Mouse (Mus musculus) splenic B cell, adult 2 months (primary cell): ENCODE measurements around the gene Lyl1.

ENCODE experiments used
- DNase-seq: peaks from one replicate; pipeline ENCODE4 v3.0.0-alpha.2; 2011; ENCODE audit warnings: low read depth, low spot score
- H3K27me3 ChIP-seq: 2 replicates; pipeline ENCODE4 v1.6.1; 2012; ENCODE audit warnings: mild to moderate bottlenecking, low read length, moderate library complexity, mixed read lengths; ENCODE audit not compliant: control insufficient read depth, poor library complexity, insufficient read depth, severe bottlenecking
- H3K36me3 ChIP-seq: 2 replicates; pipeline ENCODE4 v1.6.1; 2012; ENCODE audit warnings: mild to moderate bottlenecking, low read length, moderate library complexity, mixed read lengths; ENCODE audit not compliant: control insufficient read depth, poor library complexity, insufficient read depth, severe bottlenecking

Lyl1 gene

GRCm38 (mm10) chr8:84687003-84687704 lies 14.1 kb upstream of the Lyl1 start:
- Histone ChIP-seq H3K27me3 (no peaks in the 10 kb centered on the region), H3K36me3 (peaks cover 2% of the 10 kb centered on the region; the same call in 1 of the 2 replicates)
- peak; percentile 40 for DNase-seq

DNA sequence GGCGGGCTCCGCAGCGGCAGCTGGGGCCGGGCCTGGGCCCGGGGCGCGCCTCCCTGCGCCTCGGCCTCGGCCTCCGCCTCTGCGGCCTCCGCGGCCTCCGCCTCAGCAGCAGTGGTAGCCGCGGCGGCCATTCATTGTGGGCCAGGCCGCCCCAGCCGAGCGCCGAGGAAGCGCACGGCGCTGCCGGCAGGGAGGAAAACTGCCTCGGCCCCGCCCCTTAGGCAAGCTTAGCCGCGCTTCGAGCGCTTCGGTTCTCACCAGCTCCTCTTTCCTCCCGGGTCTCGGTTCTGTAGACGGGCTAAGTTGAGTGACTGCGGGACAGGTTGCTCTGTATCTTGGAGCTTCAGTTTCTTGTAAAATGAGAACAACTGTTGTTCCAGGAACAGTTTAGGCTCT lies 13.6 kb upstream of the Lyl1 start, which contains the start of gene Nacc1:
Gene Nacc1 (minus strand): TSS at position 158 of the 396 bp plus-strand sequence.
- Histone ChIP-seq H3K36me3 (peaks cover 2% of the 10 kb centered on the region; the same call in 1 of the 2 replicates), H3K27me3 (no peaks in the 10 kb centered on the region)
- DNase-seq = peak; percentile 88

DNA sequence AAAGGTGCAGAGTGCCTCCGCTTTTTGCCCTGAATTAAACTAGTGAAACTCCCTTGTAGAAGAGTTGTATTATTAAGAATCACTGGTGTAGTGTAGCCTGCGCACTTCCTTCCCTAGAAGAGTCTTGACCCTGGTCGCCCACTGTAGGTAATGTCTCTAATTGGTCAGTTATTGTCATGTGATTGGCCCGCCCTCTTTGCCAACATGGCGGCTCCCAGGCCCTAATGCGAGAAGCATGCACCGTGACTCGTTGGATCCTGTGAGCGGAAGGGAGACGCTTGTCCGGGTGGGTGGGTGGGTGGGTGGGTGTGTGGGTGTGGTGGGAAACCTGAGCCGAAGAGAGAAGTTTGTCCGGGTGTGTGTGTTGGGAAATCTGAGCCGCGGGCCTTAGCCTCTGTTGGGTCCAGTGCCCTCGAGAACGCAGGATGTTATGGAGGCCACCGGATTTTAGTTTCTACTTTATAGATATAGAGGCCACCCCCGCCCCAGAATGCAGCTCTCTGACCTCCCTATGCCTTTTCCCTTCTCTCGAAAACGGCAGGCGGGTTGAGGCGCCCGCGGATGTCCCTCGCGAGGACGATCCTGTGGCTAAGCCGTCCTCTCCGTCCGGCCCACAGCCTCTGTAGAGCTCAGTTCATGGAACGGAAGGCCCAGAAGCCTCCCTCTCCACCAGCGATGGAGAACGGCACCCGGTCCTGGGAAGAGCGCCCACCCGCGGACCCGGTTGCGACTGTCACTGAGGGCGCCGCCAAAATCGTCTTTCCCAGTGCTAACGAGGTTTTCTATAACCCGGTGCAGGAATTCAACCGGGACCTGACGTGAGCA lies 12.0 kb upstream of the Lyl1 start:
- Histone ChIP-seq H3K36me3 (peaks cover 2% of the 10 kb centered on the region; the same call in 1 of the 2 replicates), H3K27me3 (no peaks in the 10 kb centered on the region)
- DNase-seq = peak; percentile 94

GRCm38 (mm10) chr8:84693332-84693731 lies 7.9 kb upstream of the Lyl1 start:
- peaks cover 2% of the 10 kb centered on the region; the same call in 1 of the 2 replicates for H3K36me3 ChIP-seq
- H3K27me3 ChIP-seq = no peaks in the 10 kb centered on the region
- DNase-seq = no peak

DNA sequence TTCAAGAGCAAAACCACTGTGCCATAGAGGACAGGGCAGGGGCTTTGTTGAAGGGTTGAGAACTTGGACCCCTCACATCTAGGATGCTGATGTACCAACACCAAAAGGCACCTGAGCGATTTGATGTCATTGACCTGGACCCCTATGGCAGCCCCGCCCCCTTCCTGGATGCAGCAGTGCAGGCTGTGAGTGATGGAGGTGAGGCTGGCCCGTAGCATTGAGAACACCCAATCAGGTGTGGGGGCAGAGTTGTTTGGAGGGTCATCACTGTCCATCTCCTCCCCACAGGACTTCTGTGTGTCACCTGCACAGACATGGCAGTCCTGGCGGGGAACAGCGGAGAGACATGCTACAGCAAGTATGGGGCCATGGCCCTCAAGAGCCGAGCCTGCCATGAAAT lies 6.1 kb upstream of the Lyl1 start:
- Histone ChIP-seq H3K27me3 (no peaks in the 10 kb centered on the region), H3K36me3 (peaks cover 2% of the 10 kb centered on the region; the same call in 1 of the 2 replicates)
- no peak for DNase-seq

DNA sequence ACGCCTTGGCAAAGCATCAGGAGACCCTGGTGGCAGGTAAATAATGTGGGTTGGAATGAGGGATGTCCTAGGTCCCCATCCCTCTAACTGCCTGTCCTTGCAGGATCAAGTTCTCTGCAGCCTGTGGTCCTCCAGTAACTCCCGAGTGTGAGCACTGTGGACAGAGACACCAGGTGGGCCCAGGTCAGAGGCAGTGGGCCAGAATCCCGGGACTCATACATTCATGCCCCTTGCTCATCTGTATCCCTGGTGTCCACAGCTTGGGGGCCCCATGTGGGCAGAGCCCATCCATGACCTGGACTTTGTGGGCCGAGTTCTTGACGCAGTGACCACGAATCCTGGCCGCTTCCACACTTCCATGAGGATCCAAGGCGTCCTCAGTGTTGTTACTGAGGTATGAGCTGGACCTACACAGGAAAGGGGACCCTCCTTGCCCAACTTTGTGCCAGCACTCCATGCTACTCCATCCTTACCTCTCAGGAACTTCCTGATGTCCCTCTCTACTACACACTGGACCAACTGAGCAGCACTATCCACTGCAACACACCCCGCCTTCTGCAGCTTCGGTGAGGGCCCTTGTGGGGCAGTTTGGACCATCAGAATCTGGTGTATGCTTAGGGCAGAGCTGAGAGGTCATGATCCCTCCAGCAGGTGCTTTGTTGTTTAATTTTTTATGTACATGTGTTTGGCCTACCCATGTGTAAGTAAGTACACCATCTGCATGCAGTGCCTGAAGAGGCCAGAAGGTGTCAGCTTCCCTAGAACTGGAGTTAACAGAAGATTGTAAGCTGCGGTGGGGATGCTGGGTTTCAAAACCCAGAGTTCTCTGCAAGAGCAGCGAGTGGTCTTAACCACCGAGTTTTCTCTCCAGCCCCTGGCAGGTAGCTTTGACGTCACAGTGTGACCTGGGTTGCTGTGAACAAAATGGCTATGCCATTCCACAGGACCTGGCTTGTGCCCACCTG lies 3.8 kb upstream of the Lyl1 start:
- H3K36me3 ChIP-seq = no peaks in the 10 kb centered on the region; the same call in 1 of the 2 replicates
- peak; percentile 76 for DNase-seq
- no peaks in the 10 kb centered on the region for H3K27me3 ChIP-seq

GRCm38 (mm10) chr8:84698288-84698687 lies 3.0 kb upstream of the Lyl1 start:
- no peak for DNase-seq
- no peaks in the 10 kb centered on the region; the same call in 1 of the 2 replicates for H3K36me3 ChIP-seq
- no peaks in the 10 kb centered on the region for H3K27me3 ChIP-seq

DNA sequence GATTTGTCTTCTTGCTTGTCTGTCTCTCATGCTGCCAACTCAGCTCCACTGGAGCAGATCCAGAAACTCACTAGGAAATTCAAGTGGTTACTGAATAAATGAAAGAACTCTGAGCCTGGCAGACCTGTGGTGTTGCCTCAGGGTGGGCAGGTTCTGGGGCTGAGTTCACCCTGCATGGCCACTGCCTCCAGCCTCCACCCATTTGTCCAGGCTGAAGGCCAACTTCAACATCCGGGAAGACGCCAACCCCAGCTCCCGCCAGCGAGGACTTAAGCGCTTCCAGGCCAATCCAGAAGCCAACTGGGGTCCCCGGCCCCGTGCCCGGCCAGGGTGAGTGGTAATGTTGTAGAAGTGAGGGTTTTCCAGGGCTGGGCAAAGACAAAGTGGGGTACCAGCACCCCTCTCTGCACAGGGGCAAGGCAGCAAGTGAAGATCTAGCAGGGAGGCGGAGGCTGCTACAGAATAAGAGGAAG lies 2.3 kb upstream of the Lyl1 start:
- no peaks in the 10 kb centered on the region for H3K27me3 ChIP-seq
- peak; percentile 23 for DNase-seq
- H3K36me3 ChIP-seq = no peaks in the 10 kb centered on the region; the same call in 1 of the 2 replicates

GRCm38 (mm10) chr8:84699861-84700322 lies 1.4 kb upstream of the Lyl1 start:
- Histone ChIP-seq H3K27me3 (no peaks in the 10 kb centered on the region), H3K36me3 (no peaks in the 10 kb centered on the region; the same call in 1 of the 2 replicates)
- DNase-seq = peak; percentile 82

GRCm38 (mm10) chr8:84700526-84700925 lies 731 bp upstream of the Lyl1 start:
- no peaks in the 10 kb centered on the region; the same call in 1 of the 2 replicates for H3K36me3 ChIP-seq
- no peaks in the 10 kb centered on the region for H3K27me3 ChIP-seq
- peak; percentile 54 for DNase-seq

- peak; percentile 15 for DNase-seq
- H3K36me3 ChIP-seq = no peaks in the 10 kb centered on the region; the same call in 1 of the 2 replicates
- H3K27me3 ChIP-seq = no peaks in the 10 kb centered on the region
Measured at GRCm38 (mm10) chr8:84702561-84702960, 1.3 kb downstream of the Lyl1 start.

DNA sequence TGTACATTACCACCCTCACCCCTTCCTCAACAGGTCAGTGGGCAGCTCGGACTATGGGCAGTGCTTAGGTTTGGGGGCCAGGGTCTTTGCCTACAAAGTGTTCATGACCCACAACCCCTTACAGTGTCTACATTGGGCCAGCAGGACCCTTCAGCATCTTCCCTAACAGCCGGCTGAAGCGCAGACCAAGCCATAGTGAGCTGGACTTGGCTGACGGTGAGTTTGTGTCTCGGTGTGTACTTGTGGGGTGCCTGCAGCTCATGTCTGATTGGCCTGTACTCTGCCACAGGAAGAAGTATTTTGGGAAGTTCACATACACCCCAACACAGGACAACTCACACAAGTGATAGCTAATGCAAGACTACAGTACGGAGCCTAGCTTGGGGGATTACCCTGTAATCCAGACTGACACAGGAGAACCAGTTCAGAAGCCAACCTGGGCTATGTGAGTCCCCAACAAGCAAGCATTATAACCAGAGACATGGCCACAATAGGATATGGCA lies 1.8 kb downstream of the Lyl1 start:
- DNase-seq = no peak
- Histone ChIP-seq H3K36me3 (no peaks in the 10 kb centered on the region), H3K27me3 (no peaks in the 10 kb centered on the region)

GRCm38 (mm10) chr8:84703466-84704249 lies 2.4 kb downstream of the Lyl1 start:
- H3K36me3 ChIP-seq = no peaks in the 10 kb centered on the region
- H3K27me3 ChIP-seq = no peaks in the 10 kb centered on the region
- peak; percentile 62 for DNase-seq
